Mouse (Mus musculus): ENCODE data around the gene Rai14.

- TF ChIP-seq CTCF (IDR thresholded peaks at IDR 0.05; ENCODE audit: low read depth), result no peak
- TF ChIP-seq EP300 (IDR thresholded peaks at IDR 0.05; ENCODE audit: low read depth), result no peak
Measured at GRCm38 (mm10) chr15:10594910-10595309, 119.5 kb downstream of the Rai14 start.
